Mouse (Mus musculus) limb, embryonic 12.5 days (tissue): ENCODE measurements around the gene Aldh2. TPM values are rescaled to one million over a fixed set of nuclear protein-coding genes. Genes with fewer than 3 reads are reported as not detected.
A peak's percentile ranks its signal among the peaks of the same experiment; 100 is the strongest.
"Not testable (repeated sequence)": the region's sequence is repeated elsewhere in the genome, so short reads cannot be mapped to it uniquely, and the experiment has no call there.

ENCODE experiments used
- ATAC-seq: fragments of 200-750 bp; cut with Nextera tagmentation; 2 replicates; pipeline ENCODE4 v1.8.0; 2017; ENCODE audit warnings: low read depth, moderate TSS enrichment; ENCODE audit not compliant: insufficient number of reproducible peaks, insufficient read depth, low FRiP score, low TSS enrichment
- H3K27ac ChIP-seq: fragments of 300-500 bp; sonication (generic); 2 replicates; pipeline ENCODE4 v1.5.1; 2016; ENCODE audit warnings: mild to moderate bottlenecking, moderate library complexity
- H3K27me3 ChIP-seq: fragments of 300-500 bp; sonication (generic); 2 replicates; pipeline ENCODE4 v1.6.1; 2016; ENCODE audit warnings: mild to moderate bottlenecking, moderate library complexity
- H3K36me3 ChIP-seq: fragments of 300-500 bp; sonication (generic); 2 replicates; pipeline ENCODE4 v1.6.1; 2016; ENCODE audit warnings: mild to moderate bottlenecking, moderate library complexity
- H3K4me1 ChIP-seq: fragments of 300-500 bp; sonication (generic); replicated peaks from 2 replicates; pipeline ENCODE4 v1.6.1; 2016
- H3K4me2 ChIP-seq: fragments of 300-500 bp; sonication (generic); 2 replicates; pipeline ENCODE4 v1.6.1; 2016; ENCODE audit warnings: mild to moderate bottlenecking, moderate library complexity
- H3K4me3 ChIP-seq: fragments of 300-500 bp; sonication (generic); replicated peaks from 2 replicates; pipeline ENCODE4 v1.5.1; 2016; ENCODE audit warnings: mild to moderate bottlenecking
- H3K9ac ChIP-seq: fragments of 300-500 bp; sonication (generic); replicated peaks from 2 replicates; pipeline ENCODE4 v1.6.1; 2016; ENCODE audit warnings: mild to moderate bottlenecking, moderate library complexity
- H3K9me3 ChIP-seq: fragments of 300-500 bp; sonication (generic); 2 replicates; pipeline ENCODE4 v1.6.1; 2016; ENCODE audit warnings: mild to moderate bottlenecking, moderate library complexity
- WGBS: fragments of 180-500 bp; shearing (Covaris S2); methylation state at CpG from one replicate; pipeline ENCODE4 v1.1.7; 2016; 5-methylcytosine and 5-hydroxymethylcytosine counted together
- polyA plus RNA-seq: library from polyadenylated mRNA; unstranded; fragments of >200 nt; fragmentation: Nextera tagmentation; extraction: Ambion mirVana; gene quantifications from 2 replicates; pipeline ENCODE4 v1.2.1, GENCODE M21; 2016

The Aldh2 gene
- 236 and 264 TPM in 2 replicates for polyA plus RNA-seq

DNA sequence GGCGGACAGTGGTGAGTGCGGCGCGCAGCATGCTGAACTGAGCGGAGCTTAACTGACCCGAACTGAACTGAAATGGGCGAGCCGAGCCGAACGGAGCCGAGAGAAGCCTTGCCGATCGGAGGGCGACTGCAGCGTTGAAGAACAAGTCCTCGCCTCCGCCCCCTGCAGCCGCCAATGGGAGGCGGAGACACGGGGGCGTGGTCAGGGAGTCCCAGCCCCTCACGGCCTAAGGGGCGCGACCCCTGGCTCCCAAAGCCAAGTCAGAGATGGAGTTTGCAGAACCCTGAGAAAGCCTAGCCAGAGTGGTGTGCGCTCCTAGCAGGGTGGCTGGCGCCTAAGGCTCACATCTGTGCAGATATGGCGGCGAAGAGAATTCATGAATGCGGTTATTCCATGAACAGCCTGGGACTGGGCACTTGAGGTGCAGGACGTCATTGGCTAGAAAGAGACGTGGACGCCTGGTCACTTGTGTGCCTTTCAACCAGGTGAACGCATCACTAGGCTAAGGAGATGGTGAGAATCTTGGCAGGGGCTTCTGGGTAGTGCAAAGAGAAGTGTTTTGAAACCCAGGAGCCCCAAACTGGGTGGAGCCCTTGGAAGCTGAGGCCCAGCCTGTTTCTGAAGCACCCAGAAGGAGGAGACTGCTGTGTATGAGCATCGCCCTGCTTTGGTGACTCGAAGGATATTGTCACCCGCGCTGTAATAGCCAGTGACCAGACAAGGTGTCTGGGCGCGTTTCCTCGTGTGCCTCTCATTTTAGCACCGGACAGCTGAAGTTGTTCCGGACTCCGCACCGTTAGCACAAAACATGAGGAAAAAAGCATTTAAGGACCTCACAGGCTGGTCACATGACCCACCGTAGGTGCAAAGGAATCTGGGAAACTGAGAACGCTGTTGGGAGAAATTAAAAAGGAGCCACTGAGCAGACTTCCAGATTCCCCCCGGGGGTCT is at the start of gene Aldh2:
TSS of gene Aldh2 (minus strand) at position 374 of the 951 bp plus-strand sequence.
- ATAC-seq = peak; percentile 82
- peaks cover 29% of the 10 kb centered on the region for H3K4me1 ChIP-seq
- H3K4me3 ChIP-seq = peak within 1 kb of the TSS; percentile 81
- no peaks in the 10 kb centered on the region for H3K27me3 ChIP-seq
- H3K9ac ChIP-seq = peak within 1 kb of the TSS; percentile 90
- H3K9me3 ChIP-seq = no peaks in the 10 kb centered on the region
- H3K36me3 ChIP-seq = peaks cover 10% of the 10 kb centered on the region; the same call in 1 of the 2 replicates
- 2% methylated on average over 47 of the region's 47 CpGs for WGBS
- H3K4me2 ChIP-seq = peak within 1 kb of the TSS; percentile 91
- peak within 1 kb of the TSS; percentile 93 for H3K27ac ChIP-seq

DNA sequence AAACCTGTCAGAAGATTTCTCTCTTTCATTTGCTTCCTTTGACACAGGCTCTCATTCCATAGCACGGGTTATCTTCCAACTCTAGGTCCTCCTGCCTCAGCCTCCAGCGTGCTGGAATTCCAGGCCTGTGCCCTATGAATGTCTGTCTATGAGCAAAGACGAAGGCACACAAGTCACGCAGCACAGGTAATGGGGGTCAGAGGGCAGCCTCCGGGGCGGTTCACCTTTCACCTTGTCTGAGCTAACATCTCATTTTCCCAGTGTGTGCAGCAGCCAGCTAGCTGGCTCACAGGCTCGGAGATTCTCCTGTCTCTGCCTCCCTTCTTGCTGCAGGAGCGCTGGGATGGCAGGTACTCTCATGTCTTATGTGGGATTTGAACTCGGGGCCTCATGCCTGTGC is 46.0 kb upstream of the Aldh2 start:
- Histone ChIP-seq H3K4me2 (no peak overlapping the region), H3K27ac (no peak overlapping the region), H3K9ac (no peak overlapping the region), H3K9me3 (no peaks in the 10 kb centered on the region), H3K4me1 (no peaks in the 10 kb centered on the region), H3K36me3 (no peaks in the 10 kb centered on the region), H3K4me3 (no peak overlapping the region), H3K27me3 (no peaks in the 10 kb centered on the region)
- WGBS = 86% methylated on average over 9 of the region's 9 CpGs
- no peak for ATAC-seq

GRCm38 (mm10) chr5:121637296-121637695 is 43.7 kb upstream of the Aldh2 start:
- H3K9me3 ChIP-seq = no peaks in the 10 kb centered on the region
- ATAC-seq = no peak
- H3K4me3 ChIP-seq = no peak overlapping the region
- H3K27ac ChIP-seq = no peak overlapping the region
- no peaks in the 10 kb centered on the region for H3K27me3 ChIP-seq
- whole genome bisulfite sequencing = 76% methylated on average over 6 of the region's 6 CpGs
- H3K4me1 ChIP-seq = no peaks in the 10 kb centered on the region
- H3K36me3 ChIP-seq = no peaks in the 10 kb centered on the region
- H3K9ac ChIP-seq = no peak overlapping the region
- no peak overlapping the region for H3K4me2 ChIP-seq

GRCm38 (mm10) chr5:121634668-121635067 is 41.0 kb upstream of the Aldh2 start:
- Histone ChIP-seq H3K4me2 (no peak overlapping the region), H3K9me3 (no peaks in the 10 kb centered on the region), H3K4me3 (no peak overlapping the region), H3K27ac (no peak overlapping the region), H3K36me3 (no peaks in the 10 kb centered on the region), H3K27me3 (no peaks in the 10 kb centered on the region), H3K9ac (no peak overlapping the region), H3K4me1 (no peaks in the 10 kb centered on the region)
- ATAC-seq = no peak
- 94% methylated on average over 5 of the region's 5 CpGs for WGBS

GRCm38 (mm10) chr5:121632804-121633203 is 39.2 kb upstream of the Aldh2 start:
- H3K4me2 ChIP-seq = no peak overlapping the region
- H3K9ac ChIP-seq = no peak overlapping the region
- H3K36me3 ChIP-seq = no peaks in the 10 kb centered on the region
- WGBS = 54% methylated on average over 3 of the region's 3 CpGs
- H3K4me3 ChIP-seq = no peak overlapping the region
- no peaks in the 10 kb centered on the region for H3K4me1 ChIP-seq
- no peaks in the 10 kb centered on the region for H3K9me3 ChIP-seq
- no peaks in the 10 kb centered on the region for H3K27me3 ChIP-seq
- H3K27ac ChIP-seq = no peak overlapping the region
- ATAC-seq = no peak

GRCm38 (mm10) chr5:121631106-121631647 is 37.6 kb upstream of the Aldh2 start:
- 63% methylated on average over 7 of the region's 9 CpGs for WGBS
- not testable (repeated sequence) for H3K36me3 ChIP-seq, H3K27me3 ChIP-seq, H3K4me3 ChIP-seq, H3K9me3 ChIP-seq, H3K9ac ChIP-seq, ATAC-seq, H3K4me2 ChIP-seq, H3K27ac ChIP-seq, H3K4me1 ChIP-seq

GRCm38 (mm10) chr5:121627871-121628270 is 34.2 kb upstream of the Aldh2 start:
- H3K9me3 ChIP-seq = no peaks in the 10 kb centered on the region

DNA sequence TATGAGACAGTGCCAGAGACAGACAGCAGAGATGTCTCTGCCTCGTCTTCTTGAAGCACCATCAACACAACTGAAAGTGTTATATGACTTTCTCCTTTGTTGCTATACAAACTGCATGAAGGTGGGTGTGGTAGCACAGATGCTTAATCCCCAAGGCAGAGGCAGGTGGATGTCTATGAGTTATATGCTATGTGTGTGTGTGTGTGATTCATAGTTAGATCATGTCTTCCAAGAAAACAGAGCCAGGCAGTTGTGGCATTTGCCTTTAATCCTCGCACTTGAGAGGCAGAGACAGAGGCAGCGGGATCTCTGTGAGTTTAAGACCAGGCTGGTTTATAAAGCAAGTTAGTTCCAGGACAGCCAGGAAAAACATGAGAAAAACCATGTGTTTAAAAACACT is 29.6 kb upstream of the Aldh2 start:
- no peaks in the 10 kb centered on the region for H3K9me3 ChIP-seq
- no peak overlapping the region for H3K9ac ChIP-seq
- ATAC-seq = no peak
- no peak overlapping the region for H3K27ac ChIP-seq
- H3K36me3 ChIP-seq = no peaks in the 10 kb centered on the region
- no peak overlapping the region for H3K4me2 ChIP-seq
- no peaks in the 10 kb centered on the region for H3K27me3 ChIP-seq
- no peak overlapping the region for H3K4me3 ChIP-seq
- 79% methylated on average over 3 of the region's 3 CpGs for WGBS
- H3K4me1 ChIP-seq = peaks cover 8% of the 10 kb centered on the region

More at GRCm38 (mm10) chr5:121627871-121628270, 34.2 kb upstream of the Aldh2 start:
- no peak overlapping the region for H3K4me2 ChIP-seq
- WGBS = 0% methylated on average over 1 of the region's 1 CpGs
- no peak overlapping the region for H3K27ac ChIP-seq
- no peak overlapping the region for H3K4me3 ChIP-seq
- no peak for ATAC-seq
- no peak overlapping the region for H3K9ac ChIP-seq
- H3K36me3 ChIP-seq = no peaks in the 10 kb centered on the region
- no peaks in the 10 kb centered on the region for H3K4me1 ChIP-seq
- no peaks in the 10 kb centered on the region for H3K27me3 ChIP-seq

DNA sequence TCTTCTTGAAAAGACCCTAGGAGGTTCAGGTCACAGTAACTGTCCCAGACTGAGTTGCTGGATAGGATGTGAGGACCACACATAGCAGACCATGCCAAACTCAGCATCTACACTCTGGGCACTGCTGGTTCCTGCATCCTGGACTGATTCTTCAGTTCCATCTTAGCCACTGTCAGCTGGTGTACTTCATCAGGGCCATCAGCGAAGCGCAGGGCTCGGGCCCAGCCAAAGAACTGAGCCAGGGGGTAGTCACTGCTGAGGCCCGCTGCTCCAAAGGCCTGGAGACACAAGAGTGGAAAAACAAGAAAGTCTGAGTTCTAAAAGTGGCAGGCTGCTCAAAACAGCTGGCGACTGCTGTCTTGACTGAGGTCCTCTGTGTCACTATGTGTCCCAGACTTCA is 27.5 kb upstream of the Aldh2 start:
- ATAC-seq = no peak
- H3K9ac ChIP-seq = no peak overlapping the region
- no peak overlapping the region for H3K4me3 ChIP-seq
- H3K36me3 ChIP-seq = no peaks in the 10 kb centered on the region
- 91% methylated on average over 5 of the region's 5 CpGs for WGBS
- H3K4me1 ChIP-seq = peaks cover 12% of the 10 kb centered on the region
- H3K27me3 ChIP-seq = no peaks in the 10 kb centered on the region
- no peak overlapping the region for H3K27ac ChIP-seq
- no peak overlapping the region for H3K4me2 ChIP-seq
- H3K9me3 ChIP-seq = no peaks in the 10 kb centered on the region

- ATAC-seq = peak; percentile 46; the same call in 1 of the 2 replicates
- peak within 1 kb of the TSS; percentile 78 for H3K27ac ChIP-seq
- 1% methylated on average over 57 of the region's 58 CpGs for WGBS
Observed at GRCm38 (mm10) chr5:121618592-121619513, 25.2 kb upstream of the Aldh2 start, which contains the start of gene Acad12. Gene Acad12, minus strand, starts transcription at chr5:121618938.

GRCm38 (mm10) chr5:121614921-121615320 is 21.3 kb upstream of the Aldh2 start:
- H3K4me3 ChIP-seq, H3K27me3 ChIP-seq, H3K9me3 ChIP-seq, H3K36me3 ChIP-seq, ATAC-seq, H3K4me2 ChIP-seq, H3K27ac ChIP-seq, H3K9ac ChIP-seq: not testable (repeated sequence)
- peaks cover 11% of the 10 kb centered on the region for H3K4me1 ChIP-seq
- 89% methylated on average over 3 of the region's 3 CpGs for WGBS

More at GRCm38 (mm10) chr5:121618592-121619513, 25.2 kb upstream of the Aldh2 start, which contains the start of gene Acad12:
- no peaks in the 10 kb centered on the region for H3K9me3 ChIP-seq
- peaks cover 12% of the 10 kb centered on the region for H3K4me1 ChIP-seq
- H3K4me3 ChIP-seq = peak within 1 kb of the TSS; percentile 72
- H3K4me2 ChIP-seq = peak within 1 kb of the TSS; percentile 67
- H3K27me3 ChIP-seq = no peaks in the 10 kb centered on the region
- no peaks in the 10 kb centered on the region for H3K36me3 ChIP-seq
- H3K9ac ChIP-seq = peak within 1 kb of the TSS; percentile 79
